Mouse (Mus musculus) heart, postnatal 0 days (tissue): Measurements from ENCODE around the gene Kazn.

Source experiments
- CTCF ChIP-seq: IDR thresholded peaks from 2 replicates; pipeline ENCODE4 v1.5.1; 2016; ENCODE audit warnings: antibody characterized with exemption, control low read depth, low read depth
- EP300 ChIP-seq: IDR thresholded peaks from 2 replicates; pipeline ENCODE4 v1.6.1; 2016; ENCODE audit warnings: antibody characterized with exemption, low read depth

DNA sequence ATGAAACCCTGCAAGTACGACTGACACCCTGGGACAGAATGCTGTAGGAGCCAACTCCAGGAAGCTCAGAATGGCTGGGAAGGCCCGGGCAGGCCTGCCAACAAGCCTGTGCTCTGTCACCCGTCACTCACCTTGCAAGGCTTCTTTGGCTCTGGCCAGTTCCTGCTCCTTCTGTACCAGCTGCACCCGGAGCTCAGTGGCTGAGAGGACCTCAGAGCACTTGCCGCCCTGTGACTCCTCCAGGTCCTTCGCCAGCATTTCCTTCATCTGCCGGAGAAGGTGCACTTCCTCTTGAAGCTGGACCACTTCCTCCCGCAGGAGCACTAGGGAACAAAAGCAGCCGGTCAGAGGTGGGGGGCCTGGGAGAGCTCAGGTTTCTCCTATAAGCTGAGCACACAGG lies 29.3 kb downstream of the Kazn start:
- no peak for TF ChIP-seq CTCF
- TF ChIP-seq EP300: no peak
